Mouse (Mus musculus) limb, embryonic 14.5 days (tissue): ENCODE results near the gene Clec2d. TPM values are rescaled to one million over a fixed set of nuclear protein-coding genes. Genes with fewer than 3 reads are reported as not detected.

Experiments
- ATAC-seq: fragments of 200-750 bp; cut with Nextera tagmentation; 2 replicates; pipeline ENCODE4 v1.8.0; 2017; ENCODE audit warnings: low read depth, moderate number of reproducible peaks, moderate TSS enrichment; ENCODE audit not compliant: low FRiP score
- DNase-seq: peaks from one replicate; pipeline ENCODE4 v3.0.0-alpha.2; 2015; ENCODE audit warnings: low spot score
- H3K27ac ChIP-seq: fragments of 300-500 bp; sonication (generic); replicated peaks from 2 replicates; pipeline ENCODE4 v1.5.1; 2014; ENCODE audit warnings: low read depth, mild to moderate bottlenecking, low read length, moderate library complexity, mixed read lengths
- H3K27me3 ChIP-seq: fragments of 300-500 bp; sonication (generic); 2 replicates; pipeline ENCODE4 v1.6.1; 2014; ENCODE audit warnings: low read length, mixed read lengths; ENCODE audit not compliant: control insufficient read depth, insufficient read depth
- H3K36me3 ChIP-seq: fragments of 300-500 bp; sonication (generic); 2 replicates; pipeline ENCODE4 v1.6.1; 2014; ENCODE audit warnings: mild to moderate bottlenecking, low read length, moderate library complexity, mixed read lengths; ENCODE audit not compliant: control insufficient read depth, insufficient read depth
- H3K4me1 ChIP-seq: fragments of 300-500 bp; sonication (generic); 2 replicates; pipeline ENCODE4 v1.6.1; 2014; ENCODE audit warnings: antibody characterized with exemption, low read length, mixed read lengths; ENCODE audit not compliant: control insufficient read depth, insufficient read depth
- H3K4me2 ChIP-seq: fragments of 300-500 bp; sonication (generic); replicated peaks from 2 replicates; pipeline ENCODE4 v1.6.1; 2014; ENCODE audit warnings: low read depth, mild to moderate bottlenecking, low read length, moderate library complexity; ENCODE audit not compliant: severe bottlenecking
- H3K4me3 ChIP-seq: fragments of 300-500 bp; sonication (generic); replicated peaks from 2 replicates; pipeline ENCODE4 v1.5.1; 2014; ENCODE audit warnings: low read length
- H3K9ac ChIP-seq: fragments of 300-500 bp; sonication (generic); 2 replicates; pipeline ENCODE4 v1.6.1; 2014; ENCODE audit warnings: mild to moderate bottlenecking, low read depth, low read length, moderate library complexity; ENCODE audit not compliant: severe bottlenecking
- H3K9me3 ChIP-seq: fragments of 300-500 bp; sonication (generic); 2 replicates; pipeline ENCODE4 v1.6.1; 2016; ENCODE audit warnings: low read length; ENCODE audit not compliant: control insufficient read depth
- POLR2A ChIP-seq: fragments of 200-500 bp; IDR thresholded peaks from 2 replicates; pipeline ENCODE4 v1.8.0; 2012; ENCODE audit warnings: inconsistent platforms, mild to moderate bottlenecking, moderate library complexity, borderline replicate concordance; ENCODE audit not compliant: insufficient read depth, insufficient read length; ENCODE audit errors: extremely low read depth
- WGBS: fragments of 180-500 bp; shearing (Covaris S2); extraction: QIAGEN DNeasy Blood & Tissue Kit; methylation state at CpG from one replicate; pipeline ENCODE4 v1.1.7; 2014; 5-methylcytosine and 5-hydroxymethylcytosine counted together
- polyA plus RNA-seq, 2 experiments: library from polyadenylated mRNA; depleted of rRNA in 1 of 2; stranded (reverse) in 1 of 2; unstranded in 1 of 2; fragments of >200 nt; fragmentation: Nextera tagmentation in 1 of 2; extraction: Ambion mirVana in 1 of 2; gene quantifications; 2 replicates each; pipeline versions ENCODE4 v1.2.1 to v1.2.3; 2012 to 2014

The Clec2d gene
- polyA plus RNA-seq, 2 experiments, result 11.1 TPM; not detected in 1

DNA sequence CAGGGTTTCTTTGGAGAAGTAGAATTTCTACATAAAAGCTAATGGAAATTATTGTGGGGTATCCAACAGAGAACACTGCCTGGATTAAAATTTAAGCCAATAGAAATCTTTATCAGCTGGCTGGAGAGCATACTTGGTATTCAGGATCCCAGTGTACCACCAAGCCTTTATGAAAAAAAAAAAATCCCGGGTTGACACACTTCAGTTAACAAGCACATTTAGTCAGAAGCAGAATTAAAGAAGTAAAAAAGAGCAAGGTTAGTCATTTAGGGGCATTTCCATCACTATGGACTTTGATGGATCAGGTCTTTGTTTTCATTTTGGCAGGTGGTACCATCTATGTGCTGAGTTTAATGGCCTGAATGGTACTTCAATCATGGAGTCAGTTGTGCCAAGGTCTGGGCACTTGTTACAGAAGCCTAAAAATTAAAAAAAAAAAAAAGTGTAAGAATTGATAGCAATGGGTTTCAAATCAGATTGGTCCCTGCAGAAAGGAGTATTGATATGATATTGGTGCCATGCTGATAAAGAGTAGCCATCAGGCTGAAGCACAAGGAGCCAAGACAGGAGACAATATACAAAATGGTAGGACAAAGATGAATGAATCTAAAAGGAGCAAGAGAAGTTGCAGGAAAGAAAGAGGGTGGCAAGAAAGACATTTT is 29.5 kb downstream of the Clec2d start:
- H3K9ac ChIP-seq, result no peak overlapping the region
- no peaks in the 10 kb centered on the region for H3K27me3 ChIP-seq
- H3K4me3 ChIP-seq, result no peak overlapping the region
- H3K9me3 ChIP-seq, result no peaks in the 10 kb centered on the region
- H3K27ac ChIP-seq, result no peak overlapping the region
- no peak for TF ChIP-seq POLR2A
- H3K4me1 ChIP-seq, result no peaks in the 10 kb centered on the region
- ATAC-seq (no peak), DNase-seq (no peak)
- H3K36me3 ChIP-seq, result no peaks in the 10 kb centered on the region
- no peak overlapping the region for H3K4me2 ChIP-seq
- 68% methylated on average over 1 of the region's 1 CpGs for WGBS

DNA sequence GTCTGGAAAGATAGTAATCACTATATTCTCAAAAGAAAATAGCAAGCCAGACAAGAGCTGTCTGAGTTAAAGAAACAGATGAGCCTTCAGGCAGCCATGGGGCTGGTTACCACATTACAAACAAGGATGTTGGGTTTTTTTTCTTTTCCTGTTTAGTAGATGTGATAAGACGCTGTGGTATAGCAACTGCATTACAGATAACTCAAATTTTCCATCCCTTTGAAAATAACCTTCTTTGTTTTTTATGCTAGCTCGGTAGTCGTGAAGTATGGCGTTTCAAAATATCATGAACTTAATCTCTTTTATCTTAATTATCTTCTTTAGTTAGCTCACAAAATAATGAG is 30.0 kb downstream of the Clec2d start:
- DNase-seq, result no peak

DNA sequence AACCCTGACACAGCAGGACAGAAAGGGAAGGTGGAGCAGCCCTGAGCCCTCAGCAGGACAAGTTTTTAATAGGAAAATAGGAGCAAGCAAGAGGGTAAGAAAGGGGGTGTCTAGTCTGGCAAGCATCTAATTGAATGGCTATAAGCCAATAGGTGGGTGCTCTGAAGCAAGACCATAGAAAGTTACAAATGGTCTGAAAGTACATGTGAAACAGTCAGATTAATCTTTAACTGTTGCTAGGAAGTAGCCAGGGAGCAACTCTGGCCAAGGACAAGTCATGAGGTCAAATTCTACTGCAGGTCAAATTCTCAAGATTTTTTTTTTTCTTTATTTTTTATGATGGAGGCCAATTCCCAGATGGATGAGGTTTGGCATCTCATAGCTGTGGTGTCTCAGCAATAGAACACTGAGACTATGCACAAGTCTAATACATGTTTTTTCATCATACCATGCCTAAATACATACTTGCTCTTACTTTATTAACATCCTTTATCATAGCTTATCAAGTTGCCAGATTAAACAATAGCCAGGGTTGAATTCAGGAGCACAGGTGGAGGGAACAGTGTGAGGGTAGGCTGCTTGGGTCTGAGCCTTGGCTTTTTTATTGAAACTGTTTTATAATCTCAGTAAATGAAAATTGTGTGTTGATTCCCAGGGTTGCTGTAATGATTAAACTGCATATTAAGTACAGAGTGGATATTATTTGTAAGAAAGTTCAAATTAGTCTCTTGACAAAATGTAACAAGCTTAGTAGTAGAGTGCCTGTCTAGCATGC is 32.2 kb downstream of the Clec2d start:
- Histone ChIP-seq H3K27ac (no peak overlapping the region), H3K27me3 (no peaks in the 10 kb centered on the region), H3K4me3 (no peak overlapping the region), H3K9ac (no peak overlapping the region), H3K9me3 (no peaks in the 10 kb centered on the region), H3K36me3 (no peaks in the 10 kb centered on the region), H3K4me1 (no peaks in the 10 kb centered on the region), H3K4me2 (no peak overlapping the region)
- DNase-seq (no peak), ATAC-seq (no peak)
- TF ChIP-seq POLR2A, result no peak

More for the DNA sequence above, 30.0 kb downstream of the Clec2d start:
- no peak for ATAC-seq
- no peak overlapping the region for H3K9ac ChIP-seq
- no peak for TF ChIP-seq POLR2A
- no peak overlapping the region for H3K4me2 ChIP-seq
- no peak overlapping the region for H3K4me3 ChIP-seq
- H3K36me3 ChIP-seq, result no peaks in the 10 kb centered on the region
- H3K27ac ChIP-seq, result no peak overlapping the region
- WGBS, result 84% methylated on average over 4 of the region's 4 CpGs
- H3K4me1 ChIP-seq, result no peaks in the 10 kb centered on the region
- H3K27me3 ChIP-seq, result no peaks in the 10 kb centered on the region
- H3K9me3 ChIP-seq, result no peaks in the 10 kb centered on the region

DNA sequence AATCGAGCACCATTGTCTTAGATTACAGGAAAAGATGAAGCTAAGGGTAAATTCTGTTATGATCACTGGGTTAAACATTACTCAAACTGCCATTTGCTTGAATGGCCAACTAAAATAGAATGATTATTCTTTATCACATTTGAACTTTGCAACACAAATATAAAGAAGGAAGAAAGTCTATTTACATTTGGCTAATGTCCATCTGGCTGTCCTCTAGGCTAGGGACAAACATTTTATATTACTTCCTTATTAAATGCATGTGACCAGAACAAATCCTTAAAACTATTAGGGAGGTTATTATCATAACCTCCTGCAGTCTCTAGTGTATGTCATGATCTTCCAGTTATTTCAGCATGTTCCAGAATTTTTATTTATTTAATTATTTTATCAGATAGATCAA is 33.1 kb downstream of the Clec2d start:
- ATAC-seq (no peak), DNase-seq (no peak)
- Histone ChIP-seq H3K4me3 (no peak overlapping the region), H3K9me3 (no peaks in the 10 kb centered on the region), H3K27ac (no peak overlapping the region), H3K27me3 (no peaks in the 10 kb centered on the region), H3K36me3 (no peaks in the 10 kb centered on the region), H3K4me1 (no peaks in the 10 kb centered on the region), H3K9ac (no peak overlapping the region), H3K4me2 (no peak overlapping the region)
- 62% methylated on average over 1 of the region's 1 CpGs for whole genome bisulfite sequencing
- no peak for TF ChIP-seq POLR2A

DNA sequence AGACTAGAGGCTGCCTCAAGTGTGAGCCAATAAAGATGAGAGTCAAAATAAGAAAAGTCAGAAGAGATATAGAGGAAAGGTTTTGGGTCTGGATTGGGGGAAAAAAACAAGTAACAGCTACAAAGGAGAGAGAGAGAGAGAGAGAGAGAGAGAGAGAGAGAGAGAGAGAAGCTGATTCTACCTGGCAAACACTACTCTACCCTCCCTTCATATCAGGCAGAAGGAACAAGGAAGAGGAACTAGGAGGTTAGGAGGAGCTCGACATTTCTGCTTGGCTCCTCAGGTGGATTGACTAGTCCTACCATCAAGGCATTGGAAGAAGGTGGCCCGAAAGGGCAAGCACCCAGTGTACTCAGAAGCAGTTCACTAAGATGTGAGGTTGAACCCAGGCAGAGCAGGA is 33.8 kb downstream of the Clec2d start:
- TF ChIP-seq POLR2A, result no peak

DNA sequence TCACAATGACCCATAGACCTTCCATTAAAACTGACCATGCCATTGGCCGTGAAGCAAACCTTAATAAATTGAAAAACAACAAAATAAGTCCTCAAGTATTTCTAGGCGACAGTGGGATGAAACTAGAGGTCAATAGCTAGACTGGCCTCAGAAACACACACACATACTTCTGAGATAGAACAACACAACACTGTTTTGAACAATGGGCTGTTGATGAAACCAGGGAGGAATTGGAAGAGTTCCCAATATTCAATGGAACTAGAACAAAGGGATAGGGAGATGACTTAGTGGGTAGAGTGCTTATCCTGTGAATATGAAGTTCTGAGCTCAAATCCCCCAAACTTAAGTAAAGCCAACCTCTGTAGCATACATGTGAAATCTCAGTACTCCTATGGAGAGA is 34.6 kb downstream of the Clec2d start:
- DNase-seq, result no peak
- H3K9ac ChIP-seq, result no peak overlapping the region
- H3K4me2 ChIP-seq, result no peak overlapping the region
- no peak overlapping the region for H3K27ac ChIP-seq
- no peak for TF ChIP-seq POLR2A
- no peaks in the 10 kb centered on the region for H3K27me3 ChIP-seq
- no peak overlapping the region for H3K4me3 ChIP-seq
- ATAC-seq, result no peak
- no peaks in the 10 kb centered on the region for H3K36me3 ChIP-seq
- no peaks in the 10 kb centered on the region for H3K9me3 ChIP-seq
- WGBS, result 87% methylated on average over 2 of the region's 2 CpGs
- H3K4me1 ChIP-seq, result no peaks in the 10 kb centered on the region

More for the DNA sequence above, 33.8 kb downstream of the Clec2d start:
- H3K9ac ChIP-seq, result no peak overlapping the region
- ATAC-seq, result no peak
- no peaks in the 10 kb centered on the region for H3K4me1 ChIP-seq
- H3K27me3 ChIP-seq, result no peaks in the 10 kb centered on the region
- no peaks in the 10 kb centered on the region for H3K36me3 ChIP-seq
- 90% methylated on average over 2 of the region's 2 CpGs for WGBS
- no peaks in the 10 kb centered on the region for H3K9me3 ChIP-seq
- H3K4me2 ChIP-seq, result no peak overlapping the region
- no peak overlapping the region for H3K4me3 ChIP-seq
- DNase-seq, result no peak
- H3K27ac ChIP-seq, result no peak overlapping the region
